Mouse (Mus musculus) embryonic facial prominence, embryonic 10.5 days (tissue): ENCODE results near the gene Speer4d. TPM values are rescaled to one million over a fixed set of nuclear protein-coding genes. Genes with fewer than 3 reads are reported as not detected.
"Not testable (repeated sequence)": the region's sequence is repeated elsewhere in the genome, so short reads cannot be mapped to it uniquely, and the experiment has no call there.

Experiments
- DNase-seq: peaks from one replicate; pipeline ENCODE4 v3.0.0-alpha.2; 2017; ENCODE audit warnings: low spot score
- H3K27ac ChIP-seq: fragments of 300-500 bp; sonication (generic); replicated peaks from 2 replicates; pipeline ENCODE4 v1.5.1; 2016; ENCODE audit warnings: mild to moderate bottlenecking
- H3K27me3 ChIP-seq: fragments of 300-500 bp; sonication (generic); replicated peaks from 2 replicates; pipeline ENCODE4 v1.6.1; 2016; ENCODE audit warnings: low read depth, mild to moderate bottlenecking; ENCODE audit not compliant: poor library complexity, severe bottlenecking
- H3K36me3 ChIP-seq: fragments of 300-500 bp; sonication (generic); replicated peaks from 2 replicates; pipeline ENCODE4 v1.6.1; 2016; ENCODE audit warnings: mild to moderate bottlenecking, moderate library complexity
- H3K4me1 ChIP-seq: fragments of 300-500 bp; sonication (generic); 2 replicates; pipeline ENCODE4 v1.6.1; 2016
- H3K4me3 ChIP-seq: fragments of 300-500 bp; sonication (generic); 2 replicates; pipeline ENCODE4 v1.5.1; 2016; ENCODE audit warnings: mild to moderate bottlenecking, moderate library complexity
- H3K9me3 ChIP-seq: fragments of 300-500 bp; sonication (generic); 2 replicates; pipeline ENCODE4 v1.6.1; 2016; ENCODE audit warnings: mild to moderate bottlenecking
- WGBS: fragments of 180-500 bp; shearing (Covaris S2); methylation state at CpG from one replicate; pipeline ENCODE4 v1.1.7; 2016; 5-methylcytosine and 5-hydroxymethylcytosine counted together
- polyA plus RNA-seq: library from polyadenylated mRNA; unstranded; fragments of >200 nt; fragmentation: Nextera tagmentation; extraction: Ambion mirVana; gene quantifications from 2 replicates; pipeline ENCODE4 v1.2.1, GENCODE M21; 2016

Gene Speer4d
- polyA plus RNA-seq, result not detected in 2 replicates

- peaks cover 20% of the 10 kb centered on the region for H3K9me3 ChIP-seq
- H3K4me1 ChIP-seq, H3K36me3 ChIP-seq, H3K27ac ChIP-seq, H3K4me3 ChIP-seq, H3K27me3 ChIP-seq, DNase-seq: not testable (repeated sequence)
- 73% methylated on average over 1 of the region's 1 CpGs for WGBS
These were observed at the start of gene Speer4d for GRCm38 (mm10) chr5:15618764-15619163. Gene Speer4d, plus strand, starts transcription at chr5:15619064.

GRCm38 (mm10) chr5:15573735-15574134 lies 45.1 kb upstream of the Speer4d start:
- H3K36me3 ChIP-seq, H3K4me3 ChIP-seq, H3K4me1 ChIP-seq, H3K27ac ChIP-seq, H3K27me3 ChIP-seq, DNase-seq: not testable (repeated sequence)
- H3K9me3 ChIP-seq, result peaks cover 22% of the 10 kb centered on the region

- not testable (repeated sequence) for H3K27me3 ChIP-seq, H3K4me1 ChIP-seq, H3K36me3 ChIP-seq, DNase-seq, H3K4me3 ChIP-seq, H3K27ac ChIP-seq
- peaks cover 20% of the 10 kb centered on the region for H3K9me3 ChIP-seq
- WGBS, result 40% methylated on average over 1 of the region's 1 CpGs
These were observed 41.8 kb upstream of the Speer4d start, which contains the start of gene Gm21083 for GRCm38 (mm10) chr5:15577033-15577432. Gene Gm21083, plus strand, starts transcription at chr5:15577333.

- H3K4me3 ChIP-seq, H3K36me3 ChIP-seq, H3K4me1 ChIP-seq, H3K27ac ChIP-seq, H3K27me3 ChIP-seq, DNase-seq: not testable (repeated sequence)
- peaks cover 24% of the 10 kb centered on the region for H3K9me3 ChIP-seq
These were observed 32.5 kb upstream of the Speer4d start for GRCm38 (mm10) chr5:15586351-15586750.

- H3K4me3 ChIP-seq, H3K27me3 ChIP-seq, DNase-seq, H3K27ac ChIP-seq, H3K36me3 ChIP-seq, H3K4me1 ChIP-seq: not testable (repeated sequence)
- H3K9me3 ChIP-seq, result peaks cover 18% of the 10 kb centered on the region
- WGBS, result 37% methylated on average over 6 of the region's 6 CpGs
These were observed 30.6 kb upstream of the Speer4d start for GRCm38 (mm10) chr5:15588291-15588690.

GRCm38 (mm10) chr5:15590635-15591034 lies 28.2 kb upstream of the Speer4d start:
- H3K27ac ChIP-seq, result not testable (repeated sequence)
- 61% methylated on average over 5 of the region's 5 CpGs for WGBS

GRCm38 (mm10) chr5:15591577-15591976 lies 27.3 kb upstream of the Speer4d start:
- peaks cover 23% of the 10 kb centered on the region for H3K9me3 ChIP-seq
- H3K27ac ChIP-seq, H3K4me1 ChIP-seq, H3K4me3 ChIP-seq, H3K27me3 ChIP-seq, H3K36me3 ChIP-seq, DNase-seq: not testable (repeated sequence)
- 73% methylated on average over 2 of the region's 2 CpGs for WGBS

More at GRCm38 (mm10) chr5:15590635-15591034, 28.2 kb upstream of the Speer4d start:
- not testable (repeated sequence) for DNase-seq, H3K4me1 ChIP-seq, H3K4me3 ChIP-seq, H3K27me3 ChIP-seq, H3K36me3 ChIP-seq
- H3K9me3 ChIP-seq, result peaks cover 22% of the 10 kb centered on the region

- not testable (repeated sequence) for H3K27ac ChIP-seq, H3K27me3 ChIP-seq, H3K4me1 ChIP-seq, H3K36me3 ChIP-seq, DNase-seq, H3K4me3 ChIP-seq
- H3K9me3 ChIP-seq, result peaks cover 48% of the 10 kb centered on the region
These were observed 20.0 kb upstream of the Speer4d start for GRCm38 (mm10) chr5:15598831-15599230.

- H3K9me3 ChIP-seq, result peaks cover 47% of the 10 kb centered on the region
- H3K27me3 ChIP-seq, H3K4me3 ChIP-seq, H3K4me1 ChIP-seq, DNase-seq, H3K27ac ChIP-seq, H3K36me3 ChIP-seq: not testable (repeated sequence)
- 40% methylated on average over 4 of the region's 4 CpGs for WGBS
These were observed 18.5 kb upstream of the Speer4d start for GRCm38 (mm10) chr5:15600342-15600741.

GRCm38 (mm10) chr5:15601481-15601880 lies 17.4 kb upstream of the Speer4d start:
- H3K4me1 ChIP-seq, H3K4me3 ChIP-seq, H3K36me3 ChIP-seq, DNase-seq, H3K27ac ChIP-seq, H3K27me3 ChIP-seq: not testable (repeated sequence)
- H3K9me3 ChIP-seq, result peaks cover 43% of the 10 kb centered on the region
- WGBS, result 66% methylated on average over 5 of the region's 5 CpGs

GRCm38 (mm10) chr5:15601960-15602359 lies 16.9 kb upstream of the Speer4d start:
- DNase-seq, H3K27me3 ChIP-seq, H3K4me3 ChIP-seq, H3K36me3 ChIP-seq, H3K27ac ChIP-seq, H3K4me1 ChIP-seq: not testable (repeated sequence)
- WGBS, result 73% methylated on average over 3 of the region's 3 CpGs
- peaks cover 45% of the 10 kb centered on the region for H3K9me3 ChIP-seq

- not testable (repeated sequence) for H3K4me3 ChIP-seq, H3K27ac ChIP-seq, DNase-seq, H3K36me3 ChIP-seq, H3K27me3 ChIP-seq, H3K4me1 ChIP-seq
- WGBS, result 64% methylated on average over 3 of the region's 3 CpGs
- H3K9me3 ChIP-seq, result peaks cover 46% of the 10 kb centered on the region
These were observed 16.4 kb upstream of the Speer4d start for GRCm38 (mm10) chr5:15602424-15602947.

- 64% methylated on average over 2 of the region's 2 CpGs for WGBS
- not testable (repeated sequence) for H3K27ac ChIP-seq, H3K27me3 ChIP-seq, H3K36me3 ChIP-seq, H3K4me3 ChIP-seq, DNase-seq, H3K4me1 ChIP-seq
- H3K9me3 ChIP-seq, result peaks cover 46% of the 10 kb centered on the region
These were observed 15.9 kb upstream of the Speer4d start for GRCm38 (mm10) chr5:15603008-15603407.

GRCm38 (mm10) chr5:15603585-15603984 lies 15.3 kb upstream of the Speer4d start:
- DNase-seq, H3K4me3 ChIP-seq, H3K36me3 ChIP-seq, H3K27ac ChIP-seq, H3K4me1 ChIP-seq, H3K27me3 ChIP-seq: not testable (repeated sequence)
- peaks cover 47% of the 10 kb centered on the region for H3K9me3 ChIP-seq
- WGBS, result 78% methylated on average over 8 of the region's 8 CpGs
